Mouse (Mus musculus) ZHBTc4 (cell line): ENCODE measurements around the gene Zc3hav1l.

Source experiments
- DNase-seq: peaks from one replicate; pipeline ENCODE4 v3.0.0-alpha.2; 2011; ENCODE audit warnings: low read depth, low spot score

The Zc3hav1l gene

GRCm38 (mm10) chr6:38264466-38264865 is 34.6 kb downstream of the Zc3hav1l start:
- no peak for DNase-seq

- DNase-seq, result no peak
These were observed 35.5 kb downstream of the Zc3hav1l start for GRCm38 (mm10) chr6:38263393-38264159.

GRCm38 (mm10) chr6:38261877-38262276 is 37.2 kb downstream of the Zc3hav1l start:
- no peak for DNase-seq

- no peak for DNase-seq
These were observed 41.6 kb downstream of the Zc3hav1l start for GRCm38 (mm10) chr6:38257506-38257905.

GRCm38 (mm10) chr6:38256793-38257192 is 42.3 kb downstream of the Zc3hav1l start:
- DNase-seq, result no peak

DNA sequence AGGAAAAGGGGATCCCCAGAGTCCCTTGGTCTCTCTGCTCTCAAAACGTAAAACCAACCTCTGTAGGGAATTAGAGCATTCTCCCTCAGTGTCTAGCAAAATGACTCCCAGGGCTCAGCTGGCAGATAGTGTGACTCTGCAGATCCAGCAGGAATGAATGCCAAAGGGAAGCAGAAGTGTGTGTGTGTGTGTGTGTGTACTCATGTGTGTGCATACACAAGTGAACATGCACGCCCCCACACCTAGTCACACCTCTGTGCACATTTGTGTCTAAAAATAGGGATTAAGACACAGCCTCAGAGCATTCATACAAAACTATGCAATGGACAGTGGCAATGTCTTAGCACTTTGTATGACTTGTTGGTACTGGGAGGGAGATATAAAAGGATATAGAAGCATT is 43.3 kb downstream of the Zc3hav1l start:
- no peak for DNase-seq

- DNase-seq, result peak; percentile 72
These were observed 45.1 kb downstream of the Zc3hav1l start, which contains the start of gene D630045J12Rik for GRCm38 (mm10) chr6:38253736-38254641. Gene D630045J12Rik, minus strand, starts transcription at chr6:38254009.

DNA sequence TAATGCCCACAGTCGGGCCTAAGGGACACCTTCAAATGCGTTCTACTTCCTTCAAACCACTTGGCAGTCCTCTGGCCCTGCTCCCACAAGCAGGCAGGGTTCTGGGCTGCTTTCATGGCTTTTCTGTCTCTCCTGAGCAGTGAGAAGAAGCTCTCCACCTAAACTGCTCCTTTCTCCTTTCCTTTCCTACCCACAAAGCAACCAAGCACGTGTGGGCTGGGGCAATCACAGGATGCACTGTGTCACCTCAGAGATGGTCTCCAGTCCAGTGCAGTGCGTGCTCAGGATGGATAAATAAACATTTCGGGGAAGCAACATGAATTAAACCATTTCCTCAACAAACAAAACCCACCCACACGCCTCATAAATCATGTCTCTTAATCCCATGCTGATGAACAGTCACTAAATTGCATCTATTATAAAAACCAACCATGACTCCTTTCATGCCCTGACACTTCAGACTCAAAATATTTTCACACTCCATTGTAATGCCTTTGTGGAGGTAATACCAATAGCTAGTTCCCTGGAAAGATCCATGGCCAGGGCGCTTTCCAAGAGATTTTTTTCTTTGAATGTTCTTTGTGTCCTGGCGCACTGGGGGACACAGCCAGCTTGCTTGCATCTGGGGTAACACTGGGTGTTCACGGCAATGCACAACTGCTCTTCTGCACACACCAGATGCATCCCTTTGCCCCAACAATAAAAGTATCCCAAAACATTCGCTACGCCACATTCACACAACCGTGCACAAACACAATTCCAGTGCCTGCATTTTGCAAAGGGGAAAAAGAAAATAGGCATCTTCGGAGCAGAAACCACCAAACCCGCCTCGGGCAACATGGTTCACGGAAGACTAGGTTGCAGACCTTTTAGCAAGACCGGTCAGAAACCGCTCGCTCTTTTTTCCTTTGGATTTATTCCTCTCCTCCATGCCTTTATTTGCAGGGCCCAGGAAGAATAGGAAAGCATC is 46.0 kb downstream of the Zc3hav1l start:
- no peak for DNase-seq

DNA sequence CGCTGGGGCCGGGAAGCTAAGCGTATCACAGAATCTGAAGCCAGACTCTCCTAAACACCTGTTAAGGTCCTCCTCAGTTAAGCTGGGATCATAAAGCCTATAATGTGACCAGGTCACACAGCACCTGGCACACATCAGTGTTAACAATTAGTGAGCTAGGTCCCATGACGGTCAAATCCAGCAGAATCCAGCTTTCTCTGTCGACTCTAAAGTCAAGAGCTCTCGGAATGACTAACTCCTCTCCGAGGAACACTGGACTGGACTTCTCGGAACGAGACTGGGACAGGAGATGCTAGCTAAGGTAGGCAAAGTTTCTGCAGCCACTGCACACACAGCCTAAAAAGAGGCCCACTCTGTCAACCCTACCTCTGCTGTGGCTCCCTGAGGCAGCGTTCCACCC is 46.9 kb downstream of the Zc3hav1l start:
- no peak for DNase-seq

DNA sequence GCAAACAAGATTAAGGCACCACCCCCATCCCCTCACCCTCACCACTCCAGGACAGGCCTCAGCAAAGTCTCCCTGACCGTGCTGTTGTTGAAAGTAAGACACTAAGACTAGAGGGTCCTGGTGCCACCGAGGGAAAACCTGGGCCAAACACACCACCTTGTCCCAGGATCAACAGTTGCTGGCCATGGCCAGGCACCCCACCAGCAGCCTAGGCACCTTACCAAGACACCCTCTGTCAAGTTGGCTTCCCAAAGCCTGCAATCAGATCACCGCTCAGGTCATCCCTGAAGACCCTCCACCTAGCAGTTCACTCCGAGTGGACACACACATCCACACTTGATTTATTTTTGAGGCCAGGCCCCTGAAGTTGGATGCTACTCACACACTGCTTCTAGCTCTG is 47.6 kb downstream of the Zc3hav1l start:
- DNase-seq, result no peak

GRCm38 (mm10) chr6:38247362-38247761 is 51.7 kb downstream of the Zc3hav1l start:
- no peak for DNase-seq

GRCm38 (mm10) chr6:38244806-38245205 is 54.3 kb downstream of the Zc3hav1l start:
- no peak for DNase-seq

- DNase-seq, result no peak
These were observed 54.9 kb downstream of the Zc3hav1l start for GRCm38 (mm10) chr6:38244167-38244566.

DNA sequence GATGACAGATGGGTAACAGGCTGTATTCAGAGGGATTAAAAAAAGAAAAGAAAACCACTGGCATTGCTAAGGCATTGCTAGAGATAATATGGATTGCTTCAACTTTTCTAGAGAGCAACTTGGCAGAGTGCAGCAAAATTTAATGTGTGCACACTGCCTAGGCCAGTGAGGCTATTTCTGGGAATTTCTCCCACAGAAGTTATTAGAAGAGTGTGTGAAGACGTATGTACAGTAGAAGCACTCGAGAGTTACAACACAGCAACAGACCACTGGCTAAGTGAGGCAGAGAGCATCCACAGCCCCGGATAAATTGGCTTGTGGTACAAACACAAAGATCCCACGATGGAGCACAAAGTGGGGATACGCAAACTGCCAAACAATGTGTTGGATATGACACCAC is 56.2 kb downstream of the Zc3hav1l start:
- DNase-seq, result no peak

- no peak for DNase-seq
These were observed 56.7 kb downstream of the Zc3hav1l start for GRCm38 (mm10) chr6:38242295-38242830.

DNA sequence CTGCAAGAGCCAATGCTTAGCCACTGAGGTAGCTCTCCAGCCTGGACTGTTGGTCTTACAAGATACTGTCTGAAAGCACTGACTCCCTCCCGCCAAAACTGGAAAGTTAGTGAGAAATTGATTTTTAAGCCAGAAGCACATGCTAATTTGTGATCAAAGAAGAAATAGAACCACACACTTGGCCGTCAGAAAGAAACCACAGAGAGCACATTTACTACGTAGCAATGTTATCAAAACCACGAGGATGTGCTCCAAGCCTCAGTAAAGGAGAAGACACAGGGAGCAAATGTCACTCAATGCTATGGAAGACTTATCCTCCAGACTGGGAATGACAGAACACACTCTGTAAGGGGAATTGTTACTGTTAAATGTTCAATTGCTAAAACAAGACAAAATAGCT is 57.6 kb downstream of the Zc3hav1l start:
- DNase-seq, result no peak

- no peak for DNase-seq
These were observed 58.4 kb downstream of the Zc3hav1l start for GRCm38 (mm10) chr6:38240618-38241017.

GRCm38 (mm10) chr6:38238382-38238781 is 60.7 kb downstream of the Zc3hav1l start:
- peak; percentile 10 for DNase-seq
